Mouse (Mus musculus) embryonic fibroblast, embryonic 13.5 days (primary cell): ENCODE measurements around the gene Itgb3.

Source experiments
- CTCF ChIP-seq: IDR thresholded peaks from 2 replicates; pipeline ENCODE4 v1.5.1; 2011; ENCODE audit warnings: mild to moderate bottlenecking, control low read depth, low read length, moderate library complexity, borderline replicate concordance; ENCODE audit not compliant: insufficient read depth
- POLR2A ChIP-seq: IDR thresholded peaks from 2 replicates; pipeline ENCODE4 v1.6.1; 2011; ENCODE audit warnings: low read depth, mild to moderate bottlenecking, control low read depth, low read length, moderate library complexity

DNA sequence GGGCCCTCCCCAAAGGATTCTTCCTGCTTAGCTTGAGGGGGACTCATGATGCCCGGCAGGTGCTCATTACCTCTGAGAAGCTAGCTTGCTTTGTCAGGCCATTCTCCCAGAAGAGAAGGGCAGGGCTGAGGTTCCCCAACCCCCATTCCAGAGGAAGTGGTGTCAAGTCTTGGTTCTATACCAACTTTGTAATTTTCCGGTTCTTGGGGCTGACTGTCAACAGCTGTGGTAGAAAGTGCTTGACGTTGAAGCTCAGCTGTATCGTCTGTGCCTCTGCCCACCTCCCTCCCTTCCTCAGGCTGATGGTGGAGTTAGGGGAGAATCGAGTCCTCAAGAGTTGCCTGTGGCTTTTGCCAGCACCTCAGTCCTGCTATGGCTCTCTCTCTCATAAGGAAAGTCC is 59.6 kb downstream of the Itgb3 start:
- TF ChIP-seq POLR2A (no peak), CTCF (no peak)
